Mouse (Mus musculus) stomach, postnatal 0 days (tissue): ENCODE data around the gene Atxn7.

Experiments
- CTCF ChIP-seq: IDR thresholded peaks from 2 replicates; pipeline ENCODE4 v1.5.1; 2016; ENCODE audit warnings: antibody characterized with exemption, low read depth, mild to moderate bottlenecking, moderate library complexity
- EP300 ChIP-seq: optimal IDR thresholded peaks from 2 replicates; pipeline ENCODE3; 2016; ENCODE audit warnings: antibody characterized with exemption

- TF ChIP-seq CTCF (no peak), EP300 (no peak)
Observed at GRCm38 (mm10) chr14:14032842-14033241, 71.6 kb downstream of the Atxn7 start.
